Mouse (Mus musculus) thymus, postnatal 10 days (tissue): ENCODE results near the gene Tssk3.
"Not testable (repeated sequence)": the region's sequence is repeated elsewhere in the genome, so short reads cannot be mapped to it uniquely, and the experiment has no call there.

ENCODE experiments used
- DNase-seq, 2 experiments: peaks; one replicate each; pipeline ENCODE4 v3.0.0; 2021; ENCODE audit warnings: low spot score in 2 of 2

Gene Tssk3

GRCm38 (mm10) chr4:129500607-129501566 is 10.1 kb upstream of the Tssk3 start:
- peak; percentile 58 to 64 for DNase-seq

- DNase-seq: no peak
Measured at GRCm38 (mm10) chr4:129500017-129500416, 9.2 kb upstream of the Tssk3 start.

- DNase-seq: no peak
Measured at GRCm38 (mm10) chr4:129498941-129499340, 8.1 kb upstream of the Tssk3 start.

GRCm38 (mm10) chr4:129496631-129497030 is 5.8 kb upstream of the Tssk3 start:
- DNase-seq: no peak

- no peak for DNase-seq
Measured at GRCm38 (mm10) chr4:129495672-129496562, 5.1 kb upstream of the Tssk3 start.

- no peak for DNase-seq
Measured at GRCm38 (mm10) chr4:129494681-129495080, 3.9 kb upstream of the Tssk3 start.

GRCm38 (mm10) chr4:129481090-129481489 is 9.7 kb downstream of the Tssk3 start:
- DNase-seq: no peak

- DNase-seq: no peak
Measured at GRCm38 (mm10) chr4:129479863-129480262, 11.0 kb downstream of the Tssk3 start.

- DNase-seq: no peak
Measured at GRCm38 (mm10) chr4:129476047-129476446, 14.8 kb downstream of the Tssk3 start.

GRCm38 (mm10) chr4:129464286-129464815 is 26.5 kb downstream of the Tssk3 start:
- no peak for DNase-seq

- DNase-seq: no peak
Measured at GRCm38 (mm10) chr4:129463097-129464059, 27.4 kb downstream of the Tssk3 start.

GRCm38 (mm10) chr4:129462118-129462517 is 28.7 kb downstream of the Tssk3 start:
- DNase-seq: no peak

GRCm38 (mm10) chr4:129461183-129461960 is 29.4 kb downstream of the Tssk3 start, which contains the start of gene Bsdc1:
TSS of gene Bsdc1 (plus strand) at chr4:129461581.
- DNase-seq: peak; percentile 99 to 100

- no peak for DNase-seq
Measured at GRCm38 (mm10) chr4:129460827-129461182, 30.0 kb downstream of the Tssk3 start.

- no peak for DNase-seq
Measured at GRCm38 (mm10) chr4:129459726-129460125, 31.1 kb downstream of the Tssk3 start.

- not testable (repeated sequence) for DNase-seq
Measured at GRCm38 (mm10) chr4:129457311-129457710, 33.5 kb downstream of the Tssk3 start.

- DNase-seq: no peak
Measured at GRCm38 (mm10) chr4:129456126-129456525, 34.7 kb downstream of the Tssk3 start.

GRCm38 (mm10) chr4:129455265-129455664 is 35.6 kb downstream of the Tssk3 start:
- DNase-seq: peak; percentile 16 to 68

- no peak for DNase-seq
Measured at GRCm38 (mm10) chr4:129451471-129452169, 39.2 kb downstream of the Tssk3 start.
